Comparison of ENCODE assay signal across 13 mouse cellular contexts in the genomic region with DNA sequence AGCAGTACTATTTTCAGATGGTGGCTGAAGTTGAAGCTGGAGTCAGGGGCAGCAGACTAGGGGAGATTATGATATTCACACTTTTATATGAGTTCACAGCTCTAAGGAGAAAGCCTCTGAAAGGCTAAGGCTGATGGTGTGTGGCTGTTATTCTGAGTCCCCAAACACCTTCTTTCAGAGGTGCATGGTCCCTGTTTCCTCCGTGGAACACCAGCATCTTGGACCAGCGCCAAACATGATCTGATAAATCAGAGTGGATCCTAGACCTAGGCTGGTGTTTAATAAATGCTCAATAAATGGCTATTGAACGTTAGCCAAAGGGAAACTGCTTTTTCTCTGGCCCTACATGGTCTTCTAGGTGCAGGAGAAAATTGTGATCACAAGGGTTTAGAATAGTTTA.
"Had no signal": no experiment of that assay in that cellular context is flagged by ENCODE, and none has a peak within 500 bp of the region (broad histone marks: within the 10 kb centered on the region; RNA-seq: fewer than 3 reads in every experiment).

No protein-coding gene starts in this region.

- DNase-seq: gastrocnemius, postnatal 14 days; gastrocnemius, postnatal 36 days; heart, adult 18-20 months; heart, postnatal 10 days; heart, postnatal 36 days; kidney, adult 11 months; kidney, adult 2 months; kidney, adult 9 months; kidney, postnatal 14 days; kidney, postnatal 36 days; layer of hippocampus, adult 9-11 months; layer of hippocampus, postnatal 36 days; left cerebral cortex, postnatal 4 days had no signal
